ENCODE assay signal across 10 mouse cellular contexts in the genomic region with DNA sequence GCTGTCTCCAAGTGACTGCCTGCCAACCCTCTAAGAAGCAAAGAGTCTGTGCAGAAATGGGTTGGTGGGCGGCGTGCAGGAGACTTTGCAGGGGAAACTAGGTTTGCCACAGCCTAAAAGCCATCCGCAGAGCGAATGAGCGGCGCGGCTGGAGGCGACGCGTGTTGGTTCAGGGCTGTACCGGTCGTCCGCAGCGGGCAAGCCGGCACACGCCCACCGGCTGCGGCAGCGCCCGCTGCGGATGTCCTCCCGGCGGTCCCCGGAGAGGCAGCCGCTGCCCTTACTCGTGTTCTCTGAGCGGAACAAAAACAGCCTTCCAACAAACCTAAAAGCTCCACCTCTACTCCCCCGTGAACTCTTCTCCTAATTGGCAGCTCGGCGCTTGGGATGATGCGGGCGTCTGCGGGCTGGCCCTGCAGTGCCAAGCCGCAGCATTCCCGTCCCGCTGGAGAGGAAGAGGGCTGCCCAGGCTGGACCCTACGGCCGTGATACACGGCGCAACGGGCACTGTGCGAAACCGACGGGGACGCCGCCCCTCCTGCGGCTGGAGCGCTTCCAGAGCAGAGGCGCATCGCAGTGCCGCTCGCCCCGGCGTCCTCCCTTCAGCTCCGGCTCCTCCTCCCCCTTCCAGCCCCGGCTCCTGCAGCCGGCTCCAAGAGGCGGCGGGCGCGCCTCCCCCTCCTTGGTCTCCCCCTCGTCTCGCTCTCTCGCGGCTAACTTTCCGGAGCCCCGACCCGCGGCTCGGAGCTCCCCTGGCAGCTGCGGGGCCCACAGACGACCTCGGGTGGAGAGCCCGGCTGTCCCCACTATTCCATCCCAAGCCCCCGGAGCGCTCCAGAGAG. TPM values are rescaled to one million over a fixed set of nuclear protein-coding genes. Genes with fewer than 3 reads are reported as not detected.
DNase-seq lines count a peak whose midpoint lies in the region; ATAC-seq and TF ChIP-seq lines count a peak whose summit lies in the region.
"Had no signal": no experiment of that assay in that cellular context is flagged by ENCODE, and none has a peak within 500 bp of the region (broad histone marks: within the 10 kb centered on the region; RNA-seq: fewer than 3 reads in every experiment).

Scn4b (plus strand) TSS at position 205 of the 842 bp plus-strand sequence.

- under 1% methylated on average over 70 of the region's 76 CpGs for WGBS in hindbrain, embryonic 16.5 days
- WGBS in limb, embryonic 14.5 days, result 1% methylated on average over 70 of the region's 76 CpGs
- under 1% methylated on average over 68 of the region's 76 CpGs for WGBS in neural tube, embryonic 12.5 days

- peak within 1 kb of the TSS; percentile 60 for H3K9ac ChIP-seq in hindbrain, embryonic 16.5 days (ENCODE audit: low read depth, low read length)
- peak within 1 kb of the TSS; percentile 49 for H3K9ac ChIP-seq in limb, embryonic 14.5 days (ENCODE audit: low read depth, low read length, severe bottlenecking)
- H3K9ac ChIP-seq in neural tube, embryonic 12.5 days, result peak within 1 kb of the TSS; percentile 22

- peak; percentile 33 for DNase-seq in kidney, adult 11 months
- DNase-seq in kidney, adult 9 months, result no peak
- DNase-seq in adrenal gland, postnatal 14 days, result peak; percentile 69
- peak; percentile 90 for DNase-seq in gastrocnemius, adult 2 months
- peak; percentile 18 for DNase-seq in limb, embryonic 14.5 days (ENCODE audit: low spot score)
- peak; percentile 17 for DNase-seq in yolk sac, embryonic 10.5 days (ENCODE audit: low spot score)

- H3K4me2 ChIP-seq in hindbrain, embryonic 16.5 days (ENCODE audit: low read length), result peak within 1 kb of the TSS; percentile 92
- H3K4me2 ChIP-seq in limb, embryonic 14.5 days (replicated peaks; ENCODE audit: low read depth, low read length, severe bottlenecking), result peak within 1 kb of the TSS; percentile 98
- peak within 1 kb of the TSS; percentile 89 for H3K4me2 ChIP-seq in neural tube, embryonic 12.5 days (replicated peaks)

- H3K4me1 ChIP-seq in hindbrain, embryonic 16.5 days (ENCODE audit: control insufficient read depth, insufficient read depth, low read depth, low read length), result peaks cover 14% of the 10 kb centered on the region
- H3K4me1 ChIP-seq in limb, embryonic 14.5 days (ENCODE audit: control insufficient read depth, insufficient read depth, low read length), result peaks cover 9% of the 10 kb centered on the region
- peaks cover 17% of the 10 kb centered on the region for H3K4me1 ChIP-seq in neural tube, embryonic 12.5 days

- no peaks in the 10 kb centered on the region for H3K9me3 ChIP-seq in hindbrain, embryonic 16.5 days (ENCODE audit: control insufficient read depth, low read length)
- no peaks in the 10 kb centered on the region for H3K9me3 ChIP-seq in limb, embryonic 14.5 days (ENCODE audit: control insufficient read depth, low read length)
- no peaks in the 10 kb centered on the region for H3K9me3 ChIP-seq in neural tube, embryonic 12.5 days

- no peak for TF ChIP-seq CTCF in gastrocnemius, adult 2 months (IDR thresholded peaks at IDR 0.05)

- peak within 1 kb of the TSS; percentile 94 for H3K27ac ChIP-seq in gastrocnemius, adult 2 months
- H3K27ac ChIP-seq in hindbrain, embryonic 16.5 days (ENCODE audit: low read depth, low read length), result no peak within 1 kb of the TSS
- no peak within 1 kb of the TSS for H3K27ac ChIP-seq in limb, embryonic 14.5 days (replicated peaks; ENCODE audit: low read depth, low read length)
- no peak within 1 kb of the TSS for H3K27ac ChIP-seq in neural tube, embryonic 12.5 days

- intact Hi-C loops in gastrocnemius, adult 2 months (cut with DNase I), result no loop called here

- H3K36me3 ChIP-seq in hindbrain, embryonic 16.5 days (ENCODE audit: control insufficient read depth, insufficient read depth, low read length), result no peaks in the 10 kb centered on the region
- no peaks in the 10 kb centered on the region for H3K36me3 ChIP-seq in limb, embryonic 14.5 days (ENCODE audit: control insufficient read depth, insufficient read depth, low read length)
- no peaks in the 10 kb centered on the region for H3K36me3 ChIP-seq in neural tube, embryonic 12.5 days

- TF ChIP-seq POLR2A in limb, embryonic 14.5 days (IDR thresholded peaks at IDR 0.05; ENCODE audit: borderline replicate concordance, extremely low read depth, insufficient read depth, insufficient read length), result no peak

- ATAC-seq in hindbrain, embryonic 16.5 days, result peak; percentile 74
- ATAC-seq in limb, embryonic 14.5 days (ENCODE audit: low FRiP score, low read depth), result peak; percentile 12; the same call in 1 of the 2 replicates
- ATAC-seq in neural tube, embryonic 12.5 days (ENCODE audit: low FRiP score, low read depth), result peak; percentile 25
- ATAC-seq: Patski had no signal

- peaks cover 57% of the 10 kb centered on the region for H3K27me3 ChIP-seq in hindbrain, embryonic 16.5 days (replicated peaks; ENCODE audit: control insufficient read depth, insufficient read depth, low read length)
- H3K27me3 ChIP-seq in limb, embryonic 14.5 days (ENCODE audit: control insufficient read depth, insufficient read depth, low read length), result peaks cover 28% of the 10 kb centered on the region
- peaks cover 85% of the 10 kb centered on the region for H3K27me3 ChIP-seq in neural tube, embryonic 12.5 days (replicated peaks)

- H3K4me3 ChIP-seq in gastrocnemius, adult 2 months, result peak within 1 kb of the TSS; percentile 78
- peak within 1 kb of the TSS; percentile 51 for H3K4me3 ChIP-seq in hindbrain, embryonic 16.5 days (ENCODE audit: low read length)
- H3K4me3 ChIP-seq in limb, embryonic 14.5 days (replicated peaks; ENCODE audit: low read length), result peak within 1 kb of the TSS; percentile 54
- H3K4me3 ChIP-seq in neural tube, embryonic 12.5 days, result peak within 1 kb of the TSS; percentile 41
- H3K4me3 ChIP-seq: myocyte had no signal

RNA-seq across cellular contexts. Expression of gene Scn4b, which starts in this region (rescaled TPM):
- total RNA-seq in adrenal gland, postnatal 14 days (2021), result 0.56 and 0.59 TPM in 2 replicates
- 100 to 1,000 TPM; 201 to 246 TPM for total RNA-seq in gastrocnemius, adult 2 months (2021)
- 0.60 and 0.81 TPM in 2 replicates for polyA plus RNA-seq in hindbrain, embryonic 16.5 days (2015; fragmentation: Nextera tagmentation; extraction: Ambion mirVana)
- polyA plus RNA-seq in limb, embryonic 14.5 days (2012; rRNA removed), result 0.14 and 0.17 TPM in 2 replicates
- 0.04 and 0.10 TPM in 2 replicates for polyA plus RNA-seq in limb, embryonic 14.5 days (2014; fragmentation: Nextera tagmentation; extraction: Ambion mirVana)
- polyA plus RNA-seq in neural tube, embryonic 12.5 days (2016; fragmentation: Nextera tagmentation; extraction: Ambion mirVana), result 0.18 and 0.27 TPM in 2 replicates
- polyA plus RNA-seq: myocyte, Patski had no signal

Comparison
In these comparisons a context has a peak if more than half of its experiments do, and no peak if none do; other contexts are left out.
1. RNA of gene Scn4b (total RNA-seq): 201 to 246 TPM in gastrocnemius, adult 2 months; 0.56 to 0.59 TPM in adrenal gland, postnatal 14 days; every median in the first group is over 100 times any median in the second.
2. Peak in DNase-seq in adrenal gland, postnatal 14 days; RNA of the gene not detected or under 1 TPM.
3. Peak in ATAC-seq, H3K4me3 ChIP-seq, H3K9ac ChIP-seq and H3K4me2 ChIP-seq in hindbrain, embryonic 16.5 days; RNA of the gene not detected or under 1 TPM.
4. Peak in DNase-seq, ATAC-seq, H3K4me3 ChIP-seq, H3K9ac ChIP-seq and H3K4me2 ChIP-seq in limb, embryonic 14.5 days; RNA of the gene not detected or under 1 TPM.
5. Peak in ATAC-seq, H3K4me3 ChIP-seq, H3K9ac ChIP-seq and H3K4me2 ChIP-seq in neural tube, embryonic 12.5 days; RNA of the gene not detected or under 1 TPM.
6. ATAC-seq: peak in every context shown above with its lines; median percentile 74 in hindbrain, embryonic 16.5 days; 25 in neural tube, embryonic 12.5 days; 12 in limb, embryonic 14.5 days.
7. Peak in every context shown above with its lines, with median percentiles within 50 percentile points of each other: H3K4me3 ChIP-seq, H3K4me2 ChIP-seq and H3K9ac ChIP-seq.